Mouse (Mus musculus): ENCODE data around the gene 4930579F01Rik. TPM values are rescaled to one million over a fixed set of nuclear protein-coding genes. Genes with fewer than 3 reads are reported as not detected.
A peak's percentile ranks its signal among the peaks of the same experiment; 100 is the strongest.

The 4930579F01Rik gene
- polyA plus RNA-seq, 1 experiment from 2014 or later, result 0.14 TPM

DNA sequence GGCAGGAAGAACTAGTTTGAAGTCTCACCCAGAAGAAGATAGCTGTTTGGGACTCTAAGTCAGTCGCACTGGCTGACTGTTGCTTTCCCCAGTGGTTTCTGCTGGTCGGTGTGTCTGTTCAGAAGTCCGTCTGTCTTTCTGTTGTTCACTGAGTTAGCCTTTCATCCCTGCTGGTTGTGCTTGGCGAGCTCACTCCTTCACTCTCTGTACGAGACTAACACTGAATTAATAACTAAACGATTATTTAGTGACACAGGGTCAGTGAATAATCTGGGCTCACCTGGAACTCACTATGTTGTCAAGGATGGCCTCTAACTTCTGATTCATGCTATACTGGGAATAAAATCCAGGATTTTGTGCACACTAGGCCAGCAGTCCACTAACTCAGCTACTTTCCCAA, 45.8 kb upstream of the 4930579F01Rik start:
- H3K36me3 ChIP-seq (ENCODE audit: insufficient read depth, low read length), result no peaks in the 10 kb centered on the region
- H3K9me3 ChIP-seq (replicated peaks; ENCODE audit: low read length), result no peaks in the 10 kb centered on the region
- ATAC-seq (replicated peaks; ENCODE audit: low FRiP score, low read depth) (no peak), DNase-seq (ENCODE audit: low spot score) (no peak)
- H3K4me1 ChIP-seq (replicated peaks; ENCODE audit: insufficient read depth, low read length), result peaks cover 18% of the 10 kb centered on the region
- 79% methylated on average over 6 of the region's 6 CpGs for WGBS
- H3K27ac ChIP-seq, result no peak overlapping the region
- H3K4me3 ChIP-seq (replicated peaks; ENCODE audit: low read depth, low read length), result no peak overlapping the region
- no peak overlapping the region for H3K4me2 ChIP-seq (ENCODE audit: low read length)
- no peaks in the 10 kb centered on the region for H3K27me3 ChIP-seq (ENCODE audit: insufficient read depth, low read length)
- TF ChIP-seq CTCF (IDR thresholded peaks at IDR 0.05; ENCODE audit: low read depth), result no peak
- no peak overlapping the region for H3K9ac ChIP-seq (ENCODE audit: low read depth, low read length)

GRCm38 (mm10) chr3:138238046-138238445, 44.4 kb upstream of the 4930579F01Rik start:
- H3K4me1 ChIP-seq (replicated peaks; ENCODE audit: insufficient read depth, low read length), result peaks cover 13% of the 10 kb centered on the region
- H3K4me3 ChIP-seq (replicated peaks; ENCODE audit: low read depth, low read length), result no peak overlapping the region
- DNase-seq (ENCODE audit: low spot score) (no peak), ATAC-seq (replicated peaks; ENCODE audit: low FRiP score, low read depth) (no peak)
- no peaks in the 10 kb centered on the region for H3K9me3 ChIP-seq (replicated peaks; ENCODE audit: low read length)
- no peak overlapping the region for H3K4me2 ChIP-seq (ENCODE audit: low read length)
- H3K9ac ChIP-seq (ENCODE audit: low read depth, low read length), result no peak overlapping the region
- H3K36me3 ChIP-seq (ENCODE audit: insufficient read depth, low read length), result no peaks in the 10 kb centered on the region
- 76% methylated on average over 10 of the region's 10 CpGs for WGBS
- TF ChIP-seq CTCF (IDR thresholded peaks at IDR 0.05; ENCODE audit: low read depth), result no peak
- no peak overlapping the region for H3K27ac ChIP-seq
- H3K27me3 ChIP-seq (ENCODE audit: insufficient read depth, low read length), result no peaks in the 10 kb centered on the region

DNA sequence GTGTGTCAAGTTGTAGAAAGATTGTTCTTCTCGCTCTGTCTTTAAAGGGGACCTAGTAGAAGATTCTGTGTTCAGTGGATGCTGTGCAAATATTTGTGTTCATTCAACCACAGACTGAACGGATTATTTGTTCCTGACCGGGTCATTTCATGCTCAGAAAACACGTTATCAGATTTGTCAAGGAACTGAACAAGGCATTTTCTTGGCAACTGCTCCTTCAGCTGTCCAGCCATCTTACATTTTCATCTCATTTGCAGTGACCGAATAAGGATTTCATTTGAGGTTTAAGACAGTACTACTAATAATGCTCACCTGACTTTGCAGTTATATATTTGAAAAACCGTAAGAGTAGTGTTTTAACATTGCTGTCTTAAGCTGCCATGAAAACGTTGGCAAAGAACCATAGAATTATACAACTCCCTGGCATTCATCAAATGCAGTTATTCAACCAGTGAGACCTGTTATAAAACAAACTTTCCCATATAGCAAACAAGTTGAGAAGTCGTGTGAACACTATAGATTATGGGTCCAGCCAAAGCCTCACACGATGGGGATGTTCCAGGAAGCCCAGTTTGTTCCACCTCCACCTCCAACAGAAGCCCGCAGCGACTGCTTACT, 43.0 kb upstream of the 4930579F01Rik start:
- WGBS, result 50% methylated on average over 11 of the region's 11 CpGs
- ATAC-seq (replicated peaks; ENCODE audit: low FRiP score, low read depth), result no peak
- no peak overlapping the region for H3K9ac ChIP-seq (ENCODE audit: low read depth, low read length)
- H3K27me3 ChIP-seq (ENCODE audit: insufficient read depth, low read length), result no peaks in the 10 kb centered on the region
- H3K9me3 ChIP-seq (replicated peaks; ENCODE audit: low read length), result no peaks in the 10 kb centered on the region
- H3K27ac ChIP-seq, result no peak overlapping the region
- H3K4me3 ChIP-seq (replicated peaks; ENCODE audit: low read depth, low read length), result no peak overlapping the region
- TF ChIP-seq CTCF (IDR thresholded peaks at IDR 0.05; ENCODE audit: low read depth), result no peak
- H3K4me1 ChIP-seq (replicated peaks; ENCODE audit: insufficient read depth, low read length), result peaks cover 5% of the 10 kb centered on the region
- no peaks in the 10 kb centered on the region for H3K36me3 ChIP-seq (ENCODE audit: insufficient read depth, low read length)
- no peak overlapping the region for H3K4me2 ChIP-seq (ENCODE audit: low read length)
- no peak for DNase-seq (ENCODE audit: low spot score)

GRCm38 (mm10) chr3:138231531-138231930, 37.9 kb upstream of the 4930579F01Rik start:
- Histone ChIP-seq H3K9ac (ENCODE audit: low read depth, low read length) (no peak overlapping the region), H3K4me3 (replicated peaks; ENCODE audit: low read depth, low read length) (no peak overlapping the region), H3K27ac (no peak overlapping the region), H3K4me1 (replicated peaks; ENCODE audit: insufficient read depth, low read length) (no peaks in the 10 kb centered on the region), H3K27me3 (ENCODE audit: insufficient read depth, low read length) (no peaks in the 10 kb centered on the region), H3K9me3 (replicated peaks; ENCODE audit: low read length) (no peaks in the 10 kb centered on the region), H3K36me3 (ENCODE audit: insufficient read depth, low read length) (no peaks in the 10 kb centered on the region), H3K4me2 (ENCODE audit: low read length) (no peak overlapping the region)
- DNase-seq (ENCODE audit: low spot score) (no peak), ATAC-seq (replicated peaks; ENCODE audit: low FRiP score, low read depth) (no peak)
- 83% methylated on average over 2 of the region's 2 CpGs for WGBS
- TF ChIP-seq CTCF (IDR thresholded peaks at IDR 0.05; ENCODE audit: low read depth), result no peak

DNA sequence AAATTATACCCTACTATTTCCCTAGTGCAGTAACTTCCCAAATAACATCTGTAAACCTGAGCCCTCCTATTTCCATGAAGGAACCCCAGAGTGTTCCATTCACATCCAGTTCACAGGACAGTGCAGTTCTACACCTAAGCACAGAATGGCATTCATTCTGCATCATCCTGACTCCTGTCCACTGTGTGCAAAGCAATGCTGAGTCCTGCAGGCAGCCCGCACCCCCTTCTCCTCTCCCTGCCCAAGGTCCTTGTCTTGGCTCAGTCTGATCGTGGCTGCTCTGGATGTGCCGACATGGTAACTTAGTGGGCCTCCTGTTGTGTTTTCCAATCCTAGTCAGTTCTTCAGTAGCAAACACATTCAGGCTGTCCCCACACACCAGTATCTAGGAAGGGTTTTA, 36.6 kb upstream of the 4930579F01Rik start:
- Histone ChIP-seq H3K27ac (no peak overlapping the region), H3K4me3 (replicated peaks; ENCODE audit: low read depth, low read length) (no peak overlapping the region), H3K4me2 (ENCODE audit: low read length) (no peak overlapping the region), H3K4me1 (replicated peaks; ENCODE audit: insufficient read depth, low read length) (no peaks in the 10 kb centered on the region), H3K9me3 (replicated peaks; ENCODE audit: low read length) (no peaks in the 10 kb centered on the region), H3K36me3 (ENCODE audit: insufficient read depth, low read length) (no peaks in the 10 kb centered on the region), H3K9ac (ENCODE audit: low read depth, low read length) (no peak overlapping the region), H3K27me3 (ENCODE audit: insufficient read depth, low read length) (no peaks in the 10 kb centered on the region)
- TF ChIP-seq CTCF (IDR thresholded peaks at IDR 0.05; ENCODE audit: low read depth), result no peak
- no peak for DNase-seq (ENCODE audit: low spot score)
- no peak for ATAC-seq (replicated peaks; ENCODE audit: low FRiP score, low read depth)
- WGBS, result 90% methylated on average over 3 of the region's 3 CpGs

DNA sequence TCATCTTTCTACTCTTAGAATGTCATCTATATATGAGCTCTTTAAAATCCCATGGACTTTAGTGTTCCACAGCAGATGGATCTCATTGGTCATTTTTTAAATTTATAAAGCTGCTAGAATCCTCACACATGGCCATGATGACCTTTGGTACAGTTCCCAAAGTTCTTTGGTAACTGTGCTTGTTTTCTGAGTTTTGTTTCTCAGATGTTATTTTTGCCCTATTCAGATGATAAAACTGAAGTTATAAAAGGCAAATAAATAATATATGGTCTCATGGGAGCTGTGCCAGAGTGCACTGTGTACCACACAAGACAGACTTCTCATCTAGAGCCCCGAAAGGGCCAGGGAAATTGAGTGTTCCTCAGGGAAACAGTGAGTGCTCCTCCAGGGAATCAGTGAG, 35.8 kb upstream of the 4930579F01Rik start:
- no peaks in the 10 kb centered on the region for H3K9me3 ChIP-seq (replicated peaks; ENCODE audit: low read length)
- H3K27ac ChIP-seq, result no peak overlapping the region
- H3K27me3 ChIP-seq (ENCODE audit: insufficient read depth, low read length), result no peaks in the 10 kb centered on the region
- DNase-seq (ENCODE audit: low spot score), result peak; percentile 32
- 68% methylated on average over 1 of the region's 1 CpGs for WGBS
- no peak overlapping the region for H3K9ac ChIP-seq (ENCODE audit: low read depth, low read length)
- no peak for TF ChIP-seq CTCF (IDR thresholded peaks at IDR 0.05; ENCODE audit: low read depth)
- no peak overlapping the region for H3K4me2 ChIP-seq (ENCODE audit: low read length)
- H3K4me3 ChIP-seq (replicated peaks; ENCODE audit: low read depth, low read length), result no peak overlapping the region
- no peaks in the 10 kb centered on the region for H3K36me3 ChIP-seq (ENCODE audit: insufficient read depth, low read length)
- no peaks in the 10 kb centered on the region for H3K4me1 ChIP-seq (replicated peaks; ENCODE audit: insufficient read depth, low read length)
- ATAC-seq (replicated peaks; ENCODE audit: low FRiP score, low read depth), result no peak

DNA sequence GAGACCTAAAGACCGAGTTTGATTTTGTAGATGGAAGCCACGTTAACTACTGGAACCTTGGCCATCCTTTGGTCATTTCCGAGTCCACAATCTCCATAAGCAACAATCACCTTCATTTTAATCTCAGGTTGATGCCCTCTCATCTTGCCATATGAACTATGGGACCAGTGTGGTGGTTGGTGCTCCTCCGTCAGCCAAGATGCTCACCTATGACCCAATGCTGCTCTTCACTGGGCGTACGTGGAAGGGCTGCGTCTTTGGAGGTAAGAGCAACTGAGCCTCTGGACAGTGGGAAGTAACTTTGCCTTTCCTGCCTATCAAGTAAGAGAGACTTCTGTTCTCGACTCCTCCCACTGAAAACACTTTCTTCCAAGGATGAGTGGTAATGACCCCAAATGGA, 34.2 kb upstream of the 4930579F01Rik start:
- TF ChIP-seq CTCF (IDR thresholded peaks at IDR 0.05; ENCODE audit: low read depth), result no peak
- DNase-seq (ENCODE audit: low spot score) (no peak), ATAC-seq (replicated peaks; ENCODE audit: low FRiP score, low read depth) (no peak)
- Histone ChIP-seq H3K9ac (ENCODE audit: low read depth, low read length) (no peak overlapping the region), H3K9me3 (replicated peaks; ENCODE audit: low read length) (no peaks in the 10 kb centered on the region), H3K4me1 (replicated peaks; ENCODE audit: insufficient read depth, low read length) (no peaks in the 10 kb centered on the region), H3K27ac (no peak overlapping the region), H3K27me3 (ENCODE audit: insufficient read depth, low read length) (no peaks in the 10 kb centered on the region), H3K4me3 (replicated peaks; ENCODE audit: low read depth, low read length) (no peak overlapping the region), H3K36me3 (ENCODE audit: insufficient read depth, low read length) (no peaks in the 10 kb centered on the region), H3K4me2 (ENCODE audit: low read length) (no peak overlapping the region)
- 91% methylated on average over 8 of the region's 8 CpGs for WGBS
